Mouse (Mus musculus) liver, adult 2 months (tissue): Measurements from ENCODE around the gene Map3k6.

Experiments used
- CTCF ChIP-seq: fragments of 200-500 bp; IDR thresholded peaks from 2 replicates; pipeline ENCODE4 v1.5.1; 2011; ENCODE audit warnings: low read depth, low read length, control low read depth
- POLR2A ChIP-seq: fragments of 200-500 bp; IDR thresholded peaks from 2 replicates; pipeline ENCODE4 v1.6.1; 2011; ENCODE audit warnings: low read length, control low read depth; ENCODE audit not compliant: insufficient read depth; ENCODE audit errors: extremely low read depth

DNA sequence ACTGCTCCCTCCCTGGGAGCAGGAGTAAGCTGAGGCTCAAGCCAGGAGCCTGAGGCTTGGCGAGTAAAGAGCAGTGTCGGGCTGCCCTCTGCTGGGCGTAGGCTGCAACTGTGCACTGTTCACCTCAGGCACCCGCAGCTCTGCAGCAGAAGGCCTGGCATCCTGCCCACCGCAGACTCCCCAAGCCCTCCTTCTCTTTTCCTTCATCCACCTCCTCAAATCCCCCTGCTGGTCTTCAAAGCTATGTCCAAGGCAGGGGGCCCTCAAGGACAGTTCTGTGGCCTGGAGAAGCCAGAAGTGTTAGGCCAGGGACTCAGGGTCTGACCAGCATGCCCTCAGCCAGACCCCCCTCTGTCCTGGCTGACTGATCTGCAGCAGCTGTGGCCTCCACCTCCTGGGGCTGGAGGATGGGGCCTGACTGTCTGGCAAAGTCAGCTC lies 57.2 kb downstream of the Map3k6 start:
- TF ChIP-seq POLR2A (no peak), CTCF (peak; percentile 96)
